Mouse (Mus musculus): ENCODE measurements around the gene Cyct.

Cyct gene

GRCm38 (mm10) chr2:76360226-76360625 lies at the start of gene Cyct:
TSS of gene Cyct (minus strand) at chr2:76360450.
- DNase-seq, result no peak

DNA sequence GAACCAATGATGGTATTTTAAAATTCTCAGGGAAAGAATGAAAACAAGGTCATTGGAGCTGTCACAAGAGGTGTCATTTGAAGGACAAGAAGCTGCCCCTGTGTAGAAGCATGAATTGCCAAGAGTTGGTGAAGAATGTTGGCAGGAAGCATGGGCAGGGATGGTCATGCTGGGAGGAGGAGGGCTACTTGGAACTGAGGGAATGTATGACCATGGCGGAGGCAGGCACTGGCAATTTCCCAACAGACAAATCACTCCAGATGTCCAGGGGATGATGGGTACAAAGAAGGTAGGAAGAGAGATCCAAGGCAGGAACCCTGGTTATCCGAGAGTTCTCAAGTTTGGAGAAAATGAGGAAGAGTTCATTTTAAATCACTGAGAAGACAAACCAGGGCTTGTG lies 49.7 kb upstream of the Cyct start:
- DNase-seq, result peak; percentile 69

DNA sequence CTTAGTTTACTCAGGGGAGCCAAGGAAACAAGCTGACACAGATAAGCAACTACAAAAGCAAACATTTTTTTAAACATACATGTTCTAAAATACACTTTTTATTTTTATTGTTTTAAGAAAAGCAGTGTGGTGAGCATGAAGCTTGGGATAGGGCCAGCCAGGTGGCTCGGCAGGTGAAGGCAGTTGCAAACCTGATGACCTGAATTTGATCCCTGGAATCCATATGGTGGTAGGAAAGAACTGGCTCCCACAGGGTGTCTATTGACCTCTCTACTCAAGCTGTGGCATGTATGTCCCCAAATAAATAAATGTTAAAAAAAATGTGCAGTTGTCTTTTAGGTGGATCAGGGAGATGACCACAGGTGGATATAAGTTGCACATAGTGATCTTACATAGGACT lies 49.3 kb upstream of the Cyct start:
- DNase-seq, result peak; percentile 66

- peak; percentile 81 for DNase-seq
Measured at GRCm38 (mm10) chr2:76406937-76407441, 46.7 kb upstream of the Cyct start.

- DNase-seq, result peak; percentile 75
Measured at GRCm38 (mm10) chr2:76406151-76406936, 46.1 kb upstream of the Cyct start, which contains the start of gene Osbpl6. TSS of gene Osbpl6 (plus strand) at chr2:76406508.

GRCm38 (mm10) chr2:76405596-76406150 lies 45.4 kb upstream of the Cyct start:
- peak; percentile 64 for DNase-seq

DNA sequence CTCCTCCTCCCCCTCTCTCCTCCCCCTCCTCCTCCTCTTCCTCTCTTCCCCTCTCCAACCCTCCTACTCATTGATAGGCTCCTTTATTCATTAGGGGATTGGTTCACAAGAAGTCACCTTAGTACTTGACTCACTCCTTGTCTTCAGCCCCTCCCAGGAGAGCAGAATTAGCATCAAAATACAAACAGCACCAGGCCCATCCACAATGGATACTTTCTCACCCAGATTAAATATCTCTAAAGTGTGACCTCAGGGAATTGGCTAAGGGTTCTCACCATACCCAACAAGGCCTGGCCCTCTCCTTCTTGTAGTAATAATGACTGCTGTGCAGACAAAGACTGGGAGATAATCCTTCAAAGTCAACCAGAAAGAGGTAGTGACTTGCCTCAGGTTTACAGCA lies 39.9 kb upstream of the Cyct start:
- DNase-seq, result no peak

GRCm38 (mm10) chr2:76386531-76386930 lies 26.3 kb upstream of the Cyct start:
- DNase-seq, result no peak

- no peak for DNase-seq
Measured at GRCm38 (mm10) chr2:76378646-76379045, 18.4 kb upstream of the Cyct start.

GRCm38 (mm10) chr2:76374544-76375206 lies 14.4 kb upstream of the Cyct start:
- no peak for DNase-seq

GRCm38 (mm10) chr2:76372244-76372643 lies 12.0 kb upstream of the Cyct start:
- no peak for DNase-seq

DNA sequence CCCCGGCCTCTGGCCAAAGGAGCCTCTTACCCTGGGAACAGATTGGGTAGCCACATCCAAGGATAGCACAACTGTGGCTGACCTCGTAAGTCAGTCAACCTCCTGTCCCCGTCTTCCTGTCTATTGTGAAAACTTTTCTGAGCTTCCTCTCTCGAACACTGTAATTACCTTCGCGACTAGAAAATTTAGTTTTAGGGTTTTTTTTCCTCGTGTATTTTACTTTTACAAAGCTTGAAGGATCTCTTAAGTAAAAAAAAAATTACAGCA lies 10.3 kb upstream of the Cyct start:
- DNase-seq, result no peak

GRCm38 (mm10) chr2:76369821-76370655 lies 9.8 kb upstream of the Cyct start, which contains the start of gene Rbm45:
TSS of gene Rbm45 (plus strand) at chr2:76369984.
- DNase-seq, result peak; percentile 85

- DNase-seq, result peak; percentile 28
Measured at GRCm38 (mm10) chr2:76368861-76369660, 8.8 kb upstream of the Cyct start.

- peak; percentile 87 for DNase-seq
Measured at GRCm38 (mm10) chr2:76367188-76367922, 7.1 kb upstream of the Cyct start.

DNA sequence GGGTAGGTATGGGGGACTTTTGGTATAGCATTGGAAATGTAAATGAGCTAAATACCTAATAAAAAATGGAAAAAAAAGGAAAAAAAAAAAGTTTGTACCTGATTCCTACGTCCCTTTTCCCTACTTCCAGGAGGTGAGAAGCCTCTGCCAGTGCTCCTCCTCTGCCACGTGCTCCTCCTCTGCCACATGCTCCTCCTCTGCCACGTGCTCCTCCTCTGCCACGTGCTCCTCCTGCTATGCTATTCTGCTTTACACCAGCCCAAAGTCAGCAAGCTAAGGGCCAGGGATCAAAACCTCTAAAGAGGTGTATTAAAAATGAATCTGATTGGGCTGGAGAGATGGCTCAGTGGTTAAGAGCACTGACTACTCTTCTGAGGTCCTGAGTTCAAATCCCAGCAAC lies 5.6 kb upstream of the Cyct start:
- DNase-seq, result no peak

GRCm38 (mm10) chr2:76362111-76362510 lies 1.9 kb upstream of the Cyct start:
- no peak for DNase-seq

DNA sequence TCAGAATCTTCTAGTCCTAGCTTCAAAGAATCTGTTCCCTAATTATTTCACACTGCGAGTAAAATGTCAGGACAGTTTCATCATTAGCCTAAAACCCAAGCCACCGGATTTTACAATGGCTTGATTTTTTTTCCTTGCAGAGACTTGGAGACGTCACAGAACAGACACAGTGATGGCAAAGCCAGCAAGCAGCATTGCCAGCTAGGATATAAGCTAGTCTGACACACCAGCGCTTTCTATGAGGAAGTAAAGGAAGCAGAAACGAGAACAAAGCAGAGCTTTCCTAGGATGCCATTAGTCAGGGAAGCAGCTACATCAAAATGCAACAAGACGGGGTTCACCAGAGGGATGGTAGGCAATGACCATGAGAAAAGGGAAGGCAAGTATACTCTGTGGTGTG lies 12.4 kb downstream of the Cyct start:
- DNase-seq, result no peak

GRCm38 (mm10) chr2:76342146-76342545 lies 18.1 kb downstream of the Cyct start:
- DNase-seq, result peak; percentile 6

DNA sequence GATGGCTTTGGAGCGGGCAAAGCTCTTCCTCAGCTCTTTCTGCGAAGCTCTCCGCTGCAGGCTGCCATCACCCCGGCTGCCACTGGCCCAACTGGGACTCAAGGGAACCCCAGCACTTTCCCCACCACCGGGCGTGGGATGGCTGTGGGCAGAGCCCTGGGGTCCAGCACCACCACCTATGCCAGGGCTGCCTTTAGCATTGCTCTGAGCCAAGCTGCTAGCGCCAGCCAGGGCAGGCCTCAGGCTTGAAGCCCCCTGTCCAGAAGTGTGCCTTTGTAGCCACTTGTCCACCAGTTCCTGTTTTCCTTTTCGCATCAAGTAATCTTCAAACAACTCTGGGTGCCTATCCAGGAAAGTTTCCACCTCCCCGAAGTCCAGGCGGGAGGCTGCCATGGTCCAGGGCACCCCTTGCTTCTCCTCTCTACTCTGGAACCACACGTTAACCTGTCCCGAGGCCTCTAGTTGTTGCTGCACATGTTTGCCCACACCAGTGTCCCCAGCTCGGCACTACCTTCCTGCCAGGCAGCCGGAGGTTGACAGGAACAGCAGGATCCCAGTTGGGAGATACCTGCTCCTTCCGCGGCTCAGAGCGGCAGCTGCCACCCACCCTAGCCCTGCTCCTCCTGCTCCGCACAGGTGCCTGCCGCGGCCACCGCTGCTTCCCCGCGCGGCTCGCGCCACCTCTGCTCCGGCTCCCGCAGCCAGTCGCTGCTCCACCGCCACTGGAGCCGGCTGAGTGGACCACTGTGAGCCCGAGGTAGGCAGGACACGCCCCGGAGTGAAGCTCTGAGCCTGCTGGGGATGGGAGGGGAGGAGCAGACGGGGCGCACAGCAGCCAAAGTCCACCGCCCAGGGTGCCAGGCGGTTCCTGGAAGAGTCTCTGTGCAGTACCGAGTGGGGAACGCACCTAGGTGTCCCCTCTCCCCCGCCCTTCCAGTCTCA lies 21.8 kb downstream of the Cyct start, which contains the start of gene Pde11a:
Pde11a (minus strand) TSS at position 560 of the 942 bp plus-strand sequence.
- no peak for DNase-seq

All from cerebellum, adult 9-10 months (tissue).